Mouse (Mus musculus) lung, adult 2 months (tissue): ENCODE results near the gene Ttc41.

Experiments
- CTCF ChIP-seq: fragments of 200-500 bp; IDR thresholded peaks from 2 replicates; pipeline ENCODE4 v1.5.1; 2011; ENCODE audit warnings: mild to moderate bottlenecking, low read length, control low read depth; ENCODE audit not compliant: insufficient read depth
- POLR2A ChIP-seq: fragments of 200-500 bp; IDR thresholded peaks from 2 replicates; pipeline ENCODE4 v1.6.1; 2011; ENCODE audit warnings: low read depth, mild to moderate bottlenecking, control low read depth, low read length, borderline replicate concordance; ENCODE audit errors: extremely low read depth

- TF ChIP-seq CTCF (no peak), POLR2A (peak; percentile 86; the same call in 1 of the 2 replicates)
Observed at GRCm38 (mm10) chr10:86705922-86706752, 526 bp downstream of the Ttc41 start.
